Mouse (Mus musculus): ENCODE measurements around the gene Psmb8.

- TF ChIP-seq CTCF (IDR thresholded peaks at IDR 0.05; ENCODE audit: low read depth, low read length) (no peak), POLR2A (IDR thresholded peaks at IDR 0.05; ENCODE audit: extremely low read depth, insufficient read depth, low read length) (peak; percentile 73; the same call in 1 of the 2 replicates)
These were observed 10.1 kb upstream of the Psmb8 start, which contains the start of the genes Tap1 and Psmb9 for GRCm38 (mm10) chr17:34187261-34187916.
